Mouse (Mus musculus) spleen, postnatal 36 days (tissue): ENCODE results near the gene Snapc4.
"Not testable (repeated sequence)": the region's sequence is repeated elsewhere in the genome, so short reads cannot be mapped to it uniquely, and the experiment has no call there.

Source experiments
- DNase-seq, 2 experiments: peaks; one replicate each; pipeline ENCODE4 v3.0.0; 2022; ENCODE audit warnings: low spot score in 2 of 2, mixed read lengths in 1 of 2

The Snapc4 gene

DNA sequence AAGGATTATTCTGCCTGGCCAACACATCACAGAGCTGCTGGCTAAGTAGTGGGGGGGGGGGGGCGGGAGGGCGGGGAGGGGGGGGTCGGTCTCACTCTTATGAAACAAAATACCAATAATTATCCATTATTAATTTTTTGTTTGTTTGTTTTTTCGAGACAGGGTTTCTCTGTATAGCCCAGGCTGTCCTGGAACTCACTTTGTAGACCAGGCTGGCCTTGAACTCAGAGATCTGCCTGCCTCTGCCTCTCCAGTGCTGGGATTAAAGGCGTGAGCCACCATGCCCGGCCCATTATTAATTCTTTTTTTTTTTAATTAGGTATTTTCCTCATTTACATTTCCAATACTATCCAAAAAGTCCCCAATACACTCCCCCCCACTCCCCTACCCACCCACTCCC lies 418 bp upstream of the Snapc4 start:
- not testable (repeated sequence) for DNase-seq

- no peak for DNase-seq
Observed at GRCm38 (mm10) chr2:26372396-26372795, 8.1 kb downstream of the Snapc4 start.

DNA sequence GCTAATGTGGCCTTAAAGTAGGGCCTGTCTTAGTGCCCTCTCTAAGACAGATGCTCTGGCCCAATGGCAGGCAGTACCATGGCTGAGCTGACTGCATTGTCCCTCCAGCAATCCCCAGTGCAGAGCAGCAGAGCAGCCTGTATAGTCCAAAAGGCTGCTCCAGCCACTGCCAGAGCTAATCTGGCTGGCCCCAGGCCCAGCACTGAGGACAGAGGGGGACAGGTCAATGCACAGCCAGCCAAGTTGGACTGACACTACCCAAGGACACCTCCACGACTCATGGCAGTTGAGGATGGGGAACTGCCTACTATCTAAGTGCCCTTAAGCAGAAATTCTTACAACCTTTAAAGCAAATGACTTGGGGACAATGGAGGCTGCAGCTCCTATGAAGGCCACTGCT lies 11.9 kb downstream of the Snapc4 start:
- DNase-seq, result no peak

DNA sequence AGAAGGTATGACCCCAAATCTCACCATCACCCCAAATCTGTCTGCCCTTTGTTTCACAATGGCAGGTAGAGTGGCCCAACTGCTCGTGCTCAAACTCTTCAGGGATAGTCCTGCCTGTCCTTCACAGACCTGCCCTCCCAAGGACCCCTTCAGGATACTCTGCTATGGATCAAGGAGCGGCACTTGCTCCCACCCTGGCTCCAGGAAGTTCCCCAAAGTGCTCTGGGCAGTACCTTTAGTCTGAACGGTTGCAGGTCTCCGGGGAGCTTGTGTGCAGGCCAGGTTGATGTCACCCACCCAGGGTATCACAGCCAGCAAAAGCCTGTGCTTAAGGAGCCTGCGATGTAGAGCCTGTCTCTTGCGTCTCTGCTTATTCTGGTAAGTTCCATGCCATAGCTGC lies 12.5 kb downstream of the Snapc4 start:
- no peak for DNase-seq

GRCm38 (mm10) chr2:26364738-26365465 lies 15.6 kb downstream of the Snapc4 start:
- no peak for DNase-seq

GRCm38 (mm10) chr2:26363481-26363880 lies 17.0 kb downstream of the Snapc4 start:
- no peak for DNase-seq

GRCm38 (mm10) chr2:26362991-26363390 lies 17.5 kb downstream of the Snapc4 start:
- no peak for DNase-seq

- DNase-seq, result peak; percentile 16 to 25
Observed at GRCm38 (mm10) chr2:26360772-26361171, 19.7 kb downstream of the Snapc4 start, which contains the start of gene Card9. Gene Card9, minus strand, starts transcription at chr2:26360918.

DNA sequence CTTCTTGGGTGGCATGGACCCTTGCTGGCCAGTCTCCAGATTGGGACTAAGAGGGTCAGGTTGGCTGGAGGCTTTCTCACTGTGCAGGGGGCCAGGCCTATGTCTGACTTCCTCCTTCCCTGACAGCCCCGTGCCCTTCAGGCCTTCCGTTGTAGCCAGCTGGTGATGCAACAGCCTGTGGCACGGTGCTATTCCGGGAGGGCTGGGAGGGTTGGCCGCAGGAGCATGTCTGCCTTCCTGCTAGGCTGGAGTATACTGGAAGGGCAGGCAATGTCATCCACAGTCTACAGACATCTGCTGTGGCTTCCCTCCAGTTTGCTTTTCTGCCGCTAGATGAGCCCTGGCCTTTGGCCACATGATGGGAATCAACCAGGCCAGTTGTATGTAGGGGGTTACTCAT lies 20.5 kb downstream of the Snapc4 start:
- no peak for DNase-seq

GRCm38 (mm10) chr2:26358667-26359320 lies 21.7 kb downstream of the Snapc4 start:
- DNase-seq, result no peak

DNA sequence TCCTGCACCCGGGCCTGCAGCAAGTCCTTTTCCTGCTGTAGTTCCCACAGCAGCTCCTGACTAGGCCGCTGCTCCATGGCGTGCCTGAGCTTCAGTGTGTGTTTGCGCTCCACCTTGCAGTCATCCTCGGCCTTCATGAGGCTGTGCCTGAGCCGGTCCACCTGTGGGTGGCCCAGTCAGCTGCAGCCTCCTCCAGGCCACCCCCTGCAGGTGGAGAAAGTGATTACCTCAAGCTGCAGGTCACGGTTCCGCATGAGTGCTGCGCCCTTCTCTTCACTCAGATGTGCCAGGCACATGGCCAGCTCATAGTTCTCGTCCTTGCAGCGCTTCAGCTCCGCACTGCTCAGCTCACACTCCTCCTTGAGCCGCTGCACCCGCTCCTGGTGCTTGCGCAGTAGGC lies 23.0 kb downstream of the Snapc4 start:
- DNase-seq, result no peak

DNA sequence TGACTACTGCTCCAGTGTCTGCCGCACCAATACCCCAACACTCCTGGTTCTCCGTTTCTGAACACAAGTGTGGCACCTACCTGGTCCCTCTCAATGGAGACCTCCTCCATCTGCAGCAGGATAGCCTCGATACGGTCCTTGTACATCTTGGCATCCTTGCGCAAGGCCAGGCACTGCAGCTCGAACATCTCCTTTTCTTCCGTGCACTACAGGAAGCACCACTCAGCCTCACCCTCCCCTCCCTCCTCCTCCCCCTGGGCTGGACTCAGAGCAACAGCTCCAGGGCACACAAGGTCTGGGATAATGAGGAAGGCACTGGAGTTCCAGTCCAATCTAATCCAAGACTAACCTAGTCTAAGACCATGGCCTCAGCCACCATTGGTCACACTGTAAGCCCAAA lies 23.8 kb downstream of the Snapc4 start:
- DNase-seq, result no peak

DNA sequence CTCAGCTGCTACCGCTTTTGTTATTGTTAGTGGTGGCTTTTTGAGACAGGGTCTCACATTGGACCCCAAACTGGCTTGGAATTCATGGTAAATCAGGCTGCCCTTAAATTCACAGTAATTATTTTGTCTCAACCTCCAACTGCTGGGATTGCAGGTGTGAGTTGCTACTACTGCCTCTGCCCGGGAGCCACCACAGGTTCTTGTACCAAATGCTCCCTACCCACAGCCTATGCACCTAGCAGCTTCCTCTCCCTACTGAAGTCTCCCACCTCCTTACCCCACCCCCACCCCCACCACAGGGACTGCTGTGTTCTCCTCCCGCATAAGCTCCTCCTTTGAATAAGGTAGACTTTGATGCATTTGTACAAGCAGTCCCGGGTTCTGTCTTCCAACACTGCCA lies 24.2 kb downstream of the Snapc4 start:
- DNase-seq, result no peak

- no peak for DNase-seq
Observed at GRCm38 (mm10) chr2:26354401-26354800, 26.1 kb downstream of the Snapc4 start.

GRCm38 (mm10) chr2:26353066-26353980 lies 27.1 kb downstream of the Snapc4 start:
- no peak for DNase-seq

- DNase-seq, result no peak
Observed at GRCm38 (mm10) chr2:26352291-26352910, 28.1 kb downstream of the Snapc4 start.

- peak; percentile 91 to 92 for DNase-seq
Observed at GRCm38 (mm10) chr2:26351358-26352290, 28.8 kb downstream of the Snapc4 start, which contains the start of gene Dnlz. Gene Dnlz, minus strand, starts transcription at chr2:26352110.

GRCm38 (mm10) chr2:26348241-26348640 lies 32.2 kb downstream of the Snapc4 start:
- no peak for DNase-seq

DNA sequence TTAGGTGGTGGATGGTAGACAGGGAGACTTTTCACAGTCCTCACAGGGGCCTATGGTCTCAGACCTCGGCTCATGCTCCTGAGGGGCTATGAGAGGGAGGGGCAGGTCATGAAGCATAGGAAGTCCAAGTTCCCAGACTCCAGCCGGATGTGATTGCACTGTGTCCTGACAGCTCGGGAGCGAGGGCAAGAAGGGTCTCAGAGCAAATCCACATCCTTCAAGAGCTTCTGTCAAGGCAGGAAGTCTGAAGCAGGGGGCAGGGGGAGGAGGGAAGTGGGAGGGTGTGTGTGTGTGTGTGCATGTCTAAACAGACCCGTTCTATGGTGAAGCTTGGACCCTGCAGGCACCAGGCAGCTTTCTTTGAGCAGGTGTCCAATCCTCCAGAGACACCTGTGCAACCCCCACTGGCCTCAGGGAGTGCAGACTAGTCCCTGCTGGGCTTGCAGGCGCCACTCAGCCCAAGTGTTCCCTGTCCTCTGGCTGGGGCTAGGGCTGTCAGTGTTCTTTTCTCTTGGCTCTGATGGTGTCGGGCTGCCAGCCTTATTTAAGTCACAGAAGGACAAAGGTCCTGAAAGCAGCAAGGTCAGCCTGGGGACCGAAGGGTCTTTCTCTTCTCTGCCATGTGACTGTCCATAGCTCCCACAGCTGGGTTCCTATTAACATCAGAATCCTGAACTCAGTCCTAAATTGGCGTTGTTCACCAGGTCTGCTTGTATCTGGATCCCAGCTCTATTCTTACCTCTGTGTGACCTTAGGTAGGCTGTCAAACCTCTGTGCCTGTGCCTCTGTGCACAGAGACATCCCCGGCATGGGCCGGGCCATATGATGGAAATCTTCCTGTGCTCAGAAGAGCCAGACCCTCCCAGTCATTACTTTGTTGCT lies 37.6 kb downstream of the Snapc4 start:
- no peak for DNase-seq

DNA sequence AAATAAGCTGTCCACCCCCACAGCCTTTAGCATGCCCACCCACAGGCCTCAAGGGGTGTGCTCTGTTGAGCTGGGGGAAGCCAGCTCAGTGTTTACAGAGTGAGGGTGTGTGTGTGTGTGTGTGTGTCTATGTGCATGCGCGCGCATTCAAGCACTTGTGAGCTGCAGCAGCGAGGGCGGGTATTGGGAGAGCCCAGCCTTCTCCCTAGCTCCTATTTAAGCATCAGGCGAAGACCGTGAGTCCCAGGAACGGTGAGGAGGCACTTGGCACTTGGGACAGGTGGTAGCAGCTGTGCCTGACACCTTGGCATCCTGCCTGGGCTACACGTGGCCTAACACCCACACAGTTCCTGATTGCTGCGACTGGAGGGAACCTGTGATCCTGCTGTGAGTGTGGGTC lies 38.4 kb downstream of the Snapc4 start:
- DNase-seq, result no peak
